Mouse (Mus musculus): ENCODE data around the gene Ifit3.
"Not testable (repeated sequence)": the region's sequence is repeated elsewhere in the genome, so short reads cannot be mapped to it uniquely, and the experiment has no call there.

Gene Ifit3

DNA sequence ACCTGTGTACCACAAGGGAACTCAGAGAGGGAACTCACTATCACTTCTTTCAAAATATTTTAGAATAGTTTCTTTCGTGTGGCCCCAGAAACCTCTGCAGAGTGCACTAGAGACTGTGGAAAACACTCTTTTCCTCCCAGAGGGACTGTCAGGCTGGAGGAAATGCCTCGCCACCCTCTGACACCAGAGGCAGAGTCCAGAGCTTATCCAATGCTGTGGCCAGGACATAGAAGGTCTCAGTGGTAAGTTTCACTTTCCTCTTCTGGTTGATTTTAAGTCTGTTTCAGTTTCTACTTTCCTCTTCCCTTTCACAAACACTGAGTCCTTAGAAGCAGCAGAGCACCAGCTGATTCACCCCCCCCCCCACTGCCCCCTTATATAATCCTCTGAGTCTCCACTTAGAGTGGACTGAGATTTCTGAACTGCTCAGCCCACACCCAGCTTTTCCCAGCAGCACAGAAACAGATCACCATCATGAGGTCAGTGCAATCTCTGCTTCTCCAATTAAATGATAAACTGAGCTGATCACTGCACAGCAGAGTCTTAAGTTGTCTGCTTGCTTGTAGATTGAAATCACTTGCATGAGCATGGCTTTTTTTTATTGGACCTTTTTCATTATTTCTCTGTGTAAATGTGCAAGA is at the start of gene Ifit3:
Gene Ifit3 (plus strand): TSS at position 406 of the 641 bp plus-strand sequence.
- DNase-seq (ENCODE audit: low spot score): peak; percentile 39

DNA sequence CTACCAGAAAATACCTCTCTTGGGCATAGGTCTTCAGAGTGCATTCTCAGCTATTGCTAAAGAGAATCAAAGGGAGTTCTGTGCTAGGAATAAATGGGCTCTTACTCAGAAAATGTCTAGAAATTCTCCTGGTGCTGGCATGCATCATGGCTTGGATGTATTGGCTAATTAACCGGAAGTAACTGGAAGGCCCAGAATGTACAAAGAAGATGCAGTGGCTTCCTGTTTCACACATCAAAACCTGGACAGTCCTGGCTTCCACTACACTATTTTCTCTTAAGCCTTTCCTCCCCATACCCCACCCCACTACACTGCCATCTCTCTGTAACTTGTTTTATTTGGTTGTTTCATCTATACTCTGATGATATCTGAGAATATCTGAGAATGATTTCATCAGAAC is 43.9 kb upstream of the Ifit3 start:
- no peak for DNase-seq (ENCODE audit: low spot score)

DNA sequence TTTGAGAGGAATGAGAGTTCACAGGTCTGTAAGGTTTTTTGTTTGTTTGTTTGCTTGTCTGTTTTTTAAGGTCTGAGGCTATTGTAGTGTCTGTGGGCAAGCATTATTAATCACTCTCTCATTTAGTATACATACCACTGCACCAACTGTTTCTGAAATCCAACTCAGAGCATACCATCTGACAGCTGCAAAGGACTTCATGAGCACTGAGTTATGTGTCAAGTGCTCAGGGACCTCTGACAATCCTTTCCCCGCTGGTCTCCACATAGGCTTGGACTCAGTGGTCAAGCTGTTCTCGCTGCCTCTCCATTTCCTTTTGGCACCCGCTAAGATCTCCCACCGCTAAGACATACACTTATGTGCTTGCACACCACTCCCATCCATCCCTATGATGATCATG is 37.1 kb upstream of the Ifit3 start:
- DNase-seq (ENCODE audit: low spot score): no peak

DNA sequence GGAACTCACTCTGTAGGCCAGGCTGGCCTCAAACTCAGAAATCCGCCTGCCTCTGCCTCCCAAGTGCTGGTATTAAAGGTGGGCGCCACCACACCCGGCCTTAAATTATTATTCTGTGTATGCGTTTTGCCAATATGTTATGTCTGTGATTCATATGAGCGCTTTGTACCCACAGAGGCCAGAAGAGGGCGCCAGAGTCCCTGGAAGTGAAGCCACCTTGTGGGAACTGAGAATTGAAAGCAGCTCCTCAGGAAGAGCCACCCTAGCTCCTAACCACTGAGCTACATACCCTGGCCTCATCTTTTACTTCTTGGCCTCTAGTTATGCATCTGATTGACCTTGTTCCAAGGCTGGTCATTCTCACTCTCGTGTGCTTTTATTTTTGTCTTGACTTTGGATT is 35.4 kb upstream of the Ifit3 start:
- peak; percentile 88 for DNase-seq (ENCODE audit: low spot score)

DNA sequence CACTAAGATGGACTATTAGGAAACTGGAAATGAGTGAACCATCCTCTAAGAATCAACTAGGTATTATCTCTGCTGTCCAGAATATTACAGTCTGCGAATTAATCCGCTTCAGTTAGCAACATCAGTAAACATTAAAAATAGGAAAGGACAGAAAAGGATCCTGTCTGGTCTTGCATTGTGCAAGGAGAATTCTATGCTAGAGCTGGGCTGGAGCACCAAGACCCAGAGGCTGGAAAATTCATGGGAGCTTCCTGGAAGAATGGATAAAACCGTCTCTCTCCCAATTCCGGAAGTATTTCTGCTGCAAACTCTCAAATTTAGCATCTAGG is 33.2 kb upstream of the Ifit3 start:
- DNase-seq (ENCODE audit: low spot score): no peak

DNA sequence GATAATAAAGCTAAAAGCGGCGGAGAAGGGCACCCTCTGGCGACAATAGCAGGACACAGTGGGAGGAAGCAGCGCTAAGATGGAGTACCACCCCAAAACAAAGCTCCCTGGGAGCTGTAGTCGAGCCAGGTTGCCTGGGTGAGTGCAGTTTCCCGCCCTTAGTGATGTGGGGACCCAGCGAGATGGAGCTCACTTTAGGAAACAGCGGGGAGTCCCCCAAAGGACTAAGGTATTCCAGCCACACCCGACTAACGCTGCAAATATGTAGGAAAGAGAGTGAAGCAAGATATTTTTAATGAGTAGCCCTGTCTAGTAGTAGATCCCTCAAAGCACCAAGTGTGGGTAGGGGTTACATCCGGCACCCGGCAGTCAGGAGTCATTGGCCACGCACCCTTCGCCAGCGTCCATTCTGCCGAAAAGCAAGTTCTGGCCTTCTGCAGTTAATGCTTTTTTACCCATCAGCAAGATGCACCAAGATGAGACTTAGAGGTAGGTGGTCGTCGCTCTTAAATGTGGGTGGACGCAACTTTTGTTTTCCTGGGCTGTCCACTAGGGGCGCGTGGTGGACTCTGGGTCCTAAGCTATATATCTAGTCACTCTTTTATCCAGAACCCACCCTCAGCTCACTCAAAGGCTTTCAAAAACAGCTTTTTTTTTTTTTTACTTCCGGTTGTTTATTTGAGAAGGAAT is 32.7 kb upstream of the Ifit3 start, which contains the start of gene Ifit2:
Gene Ifit2 (plus strand): TSS at position 161 of the 690 bp plus-strand sequence.
- DNase-seq (ENCODE audit: low spot score): peak; percentile 83

DNA sequence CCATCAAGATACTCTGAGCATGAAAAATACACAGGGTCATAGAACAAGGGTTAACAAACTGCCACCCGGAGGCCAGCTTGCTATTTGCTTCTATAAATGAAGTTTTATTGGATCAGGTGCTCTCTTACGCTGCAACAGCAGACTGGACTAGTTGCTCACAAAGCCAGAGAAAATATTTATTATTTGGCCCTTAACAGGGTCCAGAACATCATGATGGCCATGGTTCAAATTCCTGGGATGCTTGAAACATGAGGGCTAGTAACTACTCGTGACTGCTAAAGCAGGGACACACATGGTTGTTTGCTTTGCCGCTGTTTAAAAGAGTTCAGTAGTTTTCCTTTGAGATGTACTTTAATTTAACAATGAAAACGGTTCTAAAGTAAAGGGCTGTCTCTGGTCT is 31.4 kb upstream of the Ifit3 start:
- peak; percentile 80 for DNase-seq (ENCODE audit: low spot score)

DNA sequence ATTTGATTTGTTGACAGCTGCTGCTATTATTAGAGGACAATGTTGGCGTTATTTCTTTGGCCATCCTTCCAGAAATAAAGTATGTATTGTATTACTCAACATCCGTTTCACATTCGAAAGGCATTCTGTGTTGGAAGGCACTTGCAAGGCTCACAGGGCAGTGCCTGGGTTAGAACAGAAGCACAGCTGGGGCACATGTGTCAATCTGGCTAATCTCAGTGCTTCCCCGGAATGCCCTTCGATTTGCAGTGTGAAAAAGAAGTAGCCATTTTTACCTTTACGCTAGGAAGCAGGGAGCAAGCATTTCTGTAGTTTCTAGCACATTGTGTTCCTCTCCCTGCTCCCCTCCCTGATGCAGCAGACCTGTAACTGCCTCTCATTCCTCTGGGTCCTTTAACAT is 30.3 kb upstream of the Ifit3 start:
- DNase-seq (ENCODE audit: low spot score): peak; percentile 55

DNA sequence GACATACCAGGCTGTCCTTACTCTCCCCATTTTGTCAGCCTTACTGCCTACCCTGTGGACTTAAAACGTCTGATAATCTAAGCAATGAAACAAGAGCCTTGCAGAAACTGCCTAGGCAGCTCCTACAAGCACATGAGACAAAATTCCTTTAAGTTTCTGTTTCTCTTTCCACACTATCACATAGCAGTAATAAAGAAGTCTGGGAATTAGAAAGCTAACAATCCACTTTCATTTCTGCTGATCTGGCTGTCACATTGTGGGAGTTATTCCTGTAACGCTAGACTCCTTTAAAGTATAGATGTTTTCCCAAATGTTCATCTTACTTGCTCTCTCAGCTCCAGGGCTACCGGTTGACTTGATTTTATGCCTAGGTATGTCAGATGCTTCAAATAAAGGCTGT is 29.8 kb upstream of the Ifit3 start:
- no peak for DNase-seq (ENCODE audit: low spot score)

DNA sequence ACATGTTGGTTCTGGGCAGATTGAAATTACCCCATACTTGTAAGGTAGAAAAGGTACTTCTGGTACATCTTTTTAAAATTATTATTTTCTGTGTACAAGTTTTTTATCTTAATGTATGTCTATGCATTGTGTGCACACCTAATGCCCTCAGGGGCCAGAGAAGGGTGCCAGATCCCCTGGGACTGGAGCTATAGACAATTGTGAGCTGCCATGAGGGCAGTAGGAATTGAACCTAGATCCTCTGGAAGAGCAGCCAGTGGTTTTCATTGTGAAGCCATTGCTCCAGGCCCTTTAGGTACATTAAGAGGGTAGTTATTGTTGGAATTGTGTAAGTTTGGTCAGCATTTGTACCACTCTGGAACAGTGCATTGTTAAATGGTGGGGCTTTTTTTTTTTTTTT is 29.3 kb upstream of the Ifit3 start:
- DNase-seq (ENCODE audit: low spot score): no peak

DNA sequence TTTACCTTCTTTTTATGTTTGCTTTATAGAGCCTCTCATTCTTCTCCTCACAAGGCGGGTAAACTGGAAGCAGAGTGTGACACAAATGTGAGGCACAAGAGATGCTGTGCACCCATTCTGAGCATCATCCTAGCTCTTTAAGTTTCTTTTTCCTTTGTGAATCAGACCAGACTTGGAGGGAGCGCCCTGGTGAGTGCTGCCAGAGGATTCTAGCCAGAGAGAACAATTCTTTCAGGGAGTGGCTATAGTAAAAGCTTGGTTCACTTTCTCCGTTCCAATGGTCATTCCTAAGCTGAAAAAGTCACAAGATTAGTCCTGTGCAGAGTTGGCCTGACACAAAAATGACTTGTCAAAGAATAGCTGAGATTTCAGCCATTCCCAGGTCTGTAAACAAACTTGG is 26.7 kb upstream of the Ifit3 start:
- peak; percentile 61 for DNase-seq (ENCODE audit: low spot score)

DNA sequence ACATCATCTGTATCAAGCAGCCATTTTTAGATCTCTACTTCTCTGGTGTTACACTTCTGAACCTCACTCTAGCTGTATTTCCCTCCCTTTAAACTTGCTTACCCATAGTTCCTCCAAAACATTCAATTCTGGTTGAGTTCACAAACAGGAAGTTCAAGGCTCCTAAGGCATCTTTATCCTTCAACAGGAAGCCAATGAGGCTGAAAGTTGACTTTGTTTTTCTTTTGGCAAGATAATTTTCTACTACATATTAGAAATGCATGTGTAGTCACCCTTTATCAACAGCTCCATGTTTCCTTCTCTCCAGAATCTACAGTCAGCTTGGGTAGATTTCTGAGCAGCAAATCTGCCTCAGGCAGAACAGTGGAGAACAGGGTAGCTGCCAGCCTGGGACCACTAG is 20.8 kb upstream of the Ifit3 start:
- no peak for DNase-seq (ENCODE audit: low spot score)

DNA sequence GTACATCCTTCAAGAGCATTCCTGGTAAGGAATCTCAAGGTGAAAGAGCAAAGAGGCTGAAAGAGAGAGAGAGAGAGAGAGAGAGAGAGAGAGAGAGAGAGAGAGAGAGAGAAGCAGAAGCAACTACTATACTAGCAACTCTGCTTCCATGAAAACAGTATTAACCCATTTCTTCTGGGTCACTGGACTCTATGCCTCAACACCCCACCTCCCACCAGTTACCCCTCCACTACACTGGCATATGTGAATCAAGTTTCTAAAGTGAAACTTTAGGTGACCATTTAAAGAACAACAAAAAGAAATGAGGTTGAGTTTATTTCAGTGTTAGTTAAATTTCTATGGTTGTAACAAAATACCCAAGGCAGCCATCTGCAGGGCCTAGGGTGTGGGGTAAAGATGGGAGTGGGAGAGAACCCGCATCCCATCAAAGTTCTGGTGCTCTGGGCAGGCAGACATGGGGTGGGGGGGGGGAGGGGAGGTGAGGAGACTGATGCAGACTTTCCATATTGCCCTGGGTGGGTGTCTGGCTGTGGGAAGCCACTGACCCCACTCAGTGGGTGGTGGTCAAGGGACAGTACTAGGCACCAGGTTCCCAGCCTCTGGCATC is 17.1 kb upstream of the Ifit3 start:
- no peak for DNase-seq (ENCODE audit: low spot score)

DNA sequence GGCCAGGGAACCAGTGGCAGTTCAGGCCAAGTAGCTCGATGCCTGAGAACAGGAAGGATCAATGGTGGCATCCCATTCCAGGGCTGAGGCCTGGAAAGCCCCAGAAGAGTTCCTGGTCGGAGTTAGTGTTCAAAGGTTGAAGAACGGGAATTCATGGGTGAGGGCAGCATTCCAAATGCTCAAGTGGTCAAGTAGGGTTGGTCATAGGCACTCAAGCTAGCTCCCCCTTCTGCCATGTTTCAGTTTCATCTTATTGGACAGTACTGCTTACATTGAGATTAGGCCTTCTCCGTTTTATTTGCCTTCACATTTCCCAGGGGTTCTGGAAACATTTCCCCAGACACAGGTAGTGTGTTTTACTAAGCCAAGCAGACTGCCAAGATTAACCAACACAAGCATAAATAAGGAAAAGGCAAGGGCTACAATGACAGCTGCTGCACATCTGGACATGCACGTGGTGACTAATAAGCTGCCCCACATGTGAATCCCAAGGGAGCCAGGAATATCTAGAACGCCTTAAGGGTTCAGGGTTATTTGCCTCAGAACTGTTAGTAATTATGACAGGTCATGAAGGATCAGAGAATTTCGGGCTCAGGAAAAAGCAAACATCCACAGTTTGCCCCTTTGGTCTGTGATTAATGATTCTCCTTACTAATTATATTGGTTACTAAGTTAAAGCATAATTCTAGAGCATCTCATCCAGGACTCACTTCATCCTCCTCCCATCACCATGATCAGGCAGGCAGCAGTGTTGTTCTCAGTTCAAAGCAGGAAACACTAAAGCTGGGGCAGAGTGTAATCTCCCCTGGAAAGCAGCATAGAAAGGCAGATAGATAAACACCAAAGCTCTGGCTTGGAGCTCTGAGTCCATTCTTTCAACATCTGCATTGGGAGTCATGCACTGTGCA is 14.1 kb upstream of the Ifit3 start:
- DNase-seq (ENCODE audit: low spot score): peak; percentile 44

DNA sequence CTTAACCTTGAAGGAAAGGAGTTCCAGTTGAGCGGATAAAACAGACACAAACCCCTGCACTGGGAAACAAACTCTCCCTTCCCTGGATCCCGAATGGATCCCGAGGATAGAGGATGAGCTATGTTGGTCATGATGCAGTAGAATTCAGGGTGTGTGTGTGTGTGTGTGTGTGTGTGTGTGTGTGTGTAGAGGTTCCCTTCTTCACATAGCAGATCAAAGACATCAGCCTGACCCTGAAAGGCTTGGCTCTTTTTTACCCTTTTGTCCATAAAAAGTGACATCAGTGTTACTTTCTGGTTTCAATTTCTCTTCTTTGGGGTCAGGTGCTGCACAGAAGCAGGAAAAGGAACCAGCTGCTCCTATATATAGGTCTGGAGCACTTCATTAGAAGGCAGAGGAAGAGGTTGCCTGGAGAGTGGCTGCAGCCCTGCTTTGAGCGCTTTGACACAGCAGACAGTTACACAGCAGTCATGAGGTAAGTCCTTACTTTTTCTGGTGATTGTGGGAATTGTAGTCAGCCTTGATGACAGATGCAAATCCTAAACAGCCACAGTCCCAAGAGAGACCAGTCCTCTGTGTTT is 13.3 kb upstream of the Ifit3 start:
- no peak for DNase-seq (ENCODE audit: low spot score)

DNA sequence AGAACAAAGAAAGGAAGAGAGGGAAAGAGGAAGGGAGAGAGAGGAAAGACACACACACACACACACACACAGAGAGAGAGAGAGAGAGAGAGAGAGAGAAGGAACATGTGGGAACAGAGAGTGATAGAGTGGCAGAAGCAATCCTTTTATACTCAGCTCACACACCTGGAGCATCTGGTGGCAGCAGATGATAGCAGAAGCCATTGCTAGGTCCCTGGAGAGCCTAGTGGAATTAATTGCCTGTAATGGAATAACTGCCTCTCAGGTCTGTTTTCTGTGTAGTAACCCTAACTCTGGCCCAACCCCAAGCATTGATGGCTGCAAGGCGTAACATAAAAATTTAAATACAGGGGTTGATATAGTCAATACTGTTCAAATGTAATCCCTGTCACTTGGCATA is 12.3 kb upstream of the Ifit3 start:
- no peak for DNase-seq (ENCODE audit: low spot score)

DNA sequence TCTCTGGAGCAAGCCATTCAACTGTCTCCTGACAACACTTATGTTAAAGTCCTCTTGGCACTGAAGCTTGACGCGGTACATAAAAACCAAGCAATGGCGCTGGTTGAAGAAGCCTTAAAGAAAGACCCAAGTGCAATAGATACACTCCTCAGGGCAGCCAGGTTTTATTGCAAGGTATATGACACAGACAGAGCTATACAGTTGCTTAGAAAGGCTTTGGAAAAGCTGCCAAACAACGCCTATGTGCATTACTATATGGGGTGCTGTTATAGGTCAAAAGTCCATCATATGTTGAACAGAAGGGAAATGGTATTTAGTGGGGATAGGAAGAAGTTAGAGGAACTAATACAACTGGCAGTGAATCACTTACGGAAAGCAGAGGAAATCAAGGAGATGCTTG is 9.7 kb upstream of the Ifit3 start:
- no peak for DNase-seq (ENCODE audit: low spot score)

DNA sequence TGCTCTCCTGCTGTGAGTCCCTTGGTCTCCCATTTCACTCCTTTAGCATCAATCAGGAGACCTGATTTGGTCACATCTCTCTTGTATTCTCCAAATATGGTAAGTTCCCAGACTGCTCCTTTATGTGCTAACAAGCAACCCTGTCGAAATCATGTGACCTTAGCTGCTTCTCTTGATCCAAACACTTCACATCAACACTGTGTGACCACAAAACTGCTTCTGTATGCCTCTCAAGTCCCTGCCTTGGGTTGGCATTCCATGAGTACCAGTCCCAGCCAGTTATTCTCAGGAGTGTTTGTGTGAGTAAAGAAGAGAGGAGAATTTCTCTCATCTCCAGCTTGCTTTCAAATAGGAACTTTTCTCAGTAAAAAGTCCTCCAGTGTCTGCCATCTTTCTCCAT is 6.2 kb upstream of the Ifit3 start:
- DNase-seq (ENCODE audit: low spot score): peak; percentile 82

DNA sequence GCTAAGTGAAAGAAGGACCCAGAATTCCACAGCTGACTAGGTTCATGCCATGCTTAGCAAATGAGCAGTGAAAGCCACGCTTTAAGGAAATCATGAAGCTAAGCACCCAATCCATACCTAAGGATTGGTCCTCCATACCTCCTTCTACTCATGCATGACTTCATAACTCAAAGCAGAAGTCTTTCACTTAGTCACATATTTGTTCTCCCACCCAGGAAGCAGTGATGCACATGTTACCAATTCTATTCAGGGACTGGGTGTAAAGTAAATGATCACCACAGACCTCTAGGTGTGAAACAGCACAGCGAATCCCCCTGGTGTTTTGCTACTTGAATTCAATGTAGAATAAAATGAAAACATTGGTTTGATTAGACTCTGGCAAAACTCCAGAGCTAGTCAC is 635 bp upstream of the Ifit3 start:
- DNase-seq (ENCODE audit: low spot score): not testable (repeated sequence)

DNA sequence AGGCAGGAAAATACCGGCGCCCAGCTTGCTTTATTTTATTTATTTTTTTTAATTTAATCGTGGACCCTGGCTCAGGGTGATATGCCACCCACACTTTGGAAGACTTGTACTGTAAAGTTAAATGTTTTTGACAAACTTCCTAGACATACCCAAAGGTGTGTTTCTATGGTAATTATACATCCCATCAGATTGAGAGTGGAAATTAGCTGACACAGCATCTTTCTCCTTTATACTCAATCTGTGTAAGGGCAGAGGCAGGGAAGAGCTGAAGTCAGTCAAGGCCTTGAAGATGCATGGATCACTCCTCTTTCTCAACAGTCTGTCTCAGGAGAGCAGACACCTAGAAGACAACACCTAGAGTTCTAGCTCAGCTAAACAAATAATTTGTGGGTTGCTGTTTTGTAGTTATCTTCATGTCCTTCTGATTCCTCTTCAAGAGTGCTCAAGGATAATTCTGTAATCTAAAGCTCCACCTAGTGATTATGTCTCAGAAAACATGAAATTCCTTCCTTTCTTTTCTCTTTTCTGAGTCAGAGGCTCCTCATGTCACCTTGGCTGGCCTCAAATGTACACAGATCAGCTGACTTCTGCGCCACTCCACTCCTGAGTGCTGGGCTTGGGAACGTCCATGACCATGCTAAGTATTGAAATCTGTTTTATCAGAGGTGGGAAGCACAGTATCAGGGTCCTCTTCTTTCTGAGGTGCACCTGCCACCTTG is 2.6 kb downstream of the Ifit3 start:
- peak; percentile 48 for DNase-seq (ENCODE audit: low spot score)

DNA sequence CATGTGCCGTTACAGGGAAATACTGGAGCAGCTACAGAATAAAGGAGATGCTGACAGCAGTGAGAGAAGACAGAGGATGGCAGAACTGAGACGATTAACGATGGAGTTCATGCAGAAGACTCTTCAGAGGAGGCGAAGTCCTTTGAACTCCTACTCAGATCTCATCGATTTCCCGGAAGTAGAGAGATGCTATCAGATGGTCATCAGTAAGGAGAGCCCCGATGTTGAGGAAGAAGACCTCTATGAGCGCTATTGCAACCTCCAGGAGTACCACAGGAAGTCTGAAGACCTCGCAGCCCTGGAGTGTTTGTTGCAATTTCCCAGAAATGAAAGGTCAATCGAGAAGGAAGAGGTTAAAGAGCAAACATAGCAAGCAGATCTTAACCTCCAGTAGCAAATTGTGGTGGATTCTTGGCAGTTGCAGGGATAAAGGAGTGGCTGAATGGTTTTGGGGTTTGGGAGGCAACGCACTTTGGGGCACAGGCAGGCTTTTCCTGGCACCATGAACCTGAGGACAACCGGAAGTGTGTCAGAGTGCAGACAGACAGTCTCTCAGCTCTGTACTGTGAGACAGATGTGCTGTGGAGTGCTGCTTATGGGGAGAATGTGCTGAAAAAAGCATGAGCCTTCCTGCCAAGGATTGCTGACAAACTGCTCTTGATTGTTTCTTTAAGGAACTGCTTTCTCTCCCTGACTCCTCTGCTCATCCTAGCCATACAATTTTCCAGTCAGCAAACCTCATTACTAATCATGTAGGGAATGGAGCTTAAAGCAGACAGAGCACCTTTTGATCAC is 4.8 kb downstream of the Ifit3 start:
- not testable (repeated sequence) for DNase-seq (ENCODE audit: low spot score)
